Mouse (Mus musculus) liver, embryonic 14.5 days (tissue): Measurements from ENCODE around the gene Kdelr1.

ENCODE experiments used
- CTCF ChIP-seq: IDR thresholded peaks from 2 replicates; pipeline ENCODE4 v1.5.1; 2016; ENCODE audit warnings: antibody characterized with exemption, low read depth, control low read depth
- EP300 ChIP-seq: IDR thresholded peaks from 2 replicates; pipeline ENCODE4 v1.6.1; 2016; ENCODE audit warnings: antibody characterized with exemption, low read depth

DNA sequence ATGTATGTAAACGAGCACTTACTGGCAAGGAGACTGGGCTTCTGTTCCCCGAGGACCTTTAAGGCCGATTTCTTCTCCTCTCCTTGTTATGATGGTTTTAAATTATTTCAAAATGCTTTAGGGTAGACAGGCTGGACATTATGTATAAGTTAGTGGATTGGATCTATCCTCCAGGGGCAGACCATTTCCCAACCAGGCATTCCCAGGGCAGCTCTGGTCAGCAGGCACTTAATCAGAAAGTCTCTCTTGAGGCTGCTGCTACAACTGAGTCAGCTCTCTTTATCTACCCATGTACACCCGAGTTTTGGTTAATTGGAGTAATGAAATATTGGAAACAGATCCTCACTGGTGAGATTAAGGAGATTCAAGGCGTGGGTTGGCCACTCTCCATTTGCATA is 41.4 kb upstream of the Kdelr1 start:
- TF ChIP-seq CTCF, result no peak
- no peak for TF ChIP-seq EP300
